9 mouse cellular contexts compared by ENCODE assay signal in genomic region chr9:69457143-69457542, GRCm38 (mm10). TPM values are rescaled to one million over a fixed set of nuclear protein-coding genes. Genes with fewer than 3 reads are reported as not detected.
DNase-seq lines count a peak whose midpoint lies in the region; ATAC-seq and TF ChIP-seq lines count a peak whose summit lies in the region.
"Had no signal": no experiment of that assay in that cellular context is flagged by ENCODE, and none has a peak within 500 bp of the region (broad histone marks: within the 10 kb centered on the region; RNA-seq: fewer than 3 reads in every experiment).

No protein-coding gene starts in this region.

- TF ChIP-seq CTCF in embryonic fibroblast, embryonic 13.5 days (IDR thresholded peaks at IDR 0.05; ENCODE audit: borderline replicate concordance, insufficient read depth, low read length): no peak

- no peaks in the 10 kb centered on the region for H3K9me3 ChIP-seq in heart, embryonic 12.5 days (replicated peaks)
- no peaks in the 10 kb centered on the region for H3K9me3 ChIP-seq in lung, embryonic 15.5 days
- no peaks in the 10 kb centered on the region for H3K9me3 ChIP-seq in stomach, embryonic 14.5 days (ENCODE audit: control insufficient read depth, low read depth, low read length)
- H3K9me3 ChIP-seq in forebrain, embryonic 10.5 days: no peaks in the 10 kb centered on the region

- H3K4me1 ChIP-seq in heart, embryonic 12.5 days (replicated peaks): peaks cover 60% of the 10 kb centered on the region
- H3K4me1 ChIP-seq in lung, embryonic 15.5 days: peaks cover 67% of the 10 kb centered on the region
- peaks cover 26% of the 10 kb centered on the region for H3K4me1 ChIP-seq in embryonic fibroblast, embryonic 13.5 days (ENCODE audit: control insufficient read depth, insufficient read depth, low read length)
- H3K4me1 ChIP-seq in stomach, embryonic 14.5 days (ENCODE audit: control insufficient read depth, insufficient read depth, low read length): peaks cover 56% of the 10 kb centered on the region
- H3K4me1 ChIP-seq in forebrain, embryonic 10.5 days: peaks cover 44% of the 10 kb centered on the region

- H3K4me2 ChIP-seq in heart, embryonic 12.5 days: peak overlapping the region; percentile 75
- H3K4me2 ChIP-seq in lung, embryonic 15.5 days: peak overlapping the region; percentile 62
- peak overlapping the region; percentile 28 for H3K4me2 ChIP-seq in stomach, embryonic 14.5 days (replicated peaks; ENCODE audit: low read depth, low read length)

- no peak for ATAC-seq in heart, embryonic 12.5 days (ENCODE audit: insufficient number of reproducible peaks, low FRiP score)
- no peak for ATAC-seq in lung, embryonic 15.5 days (ENCODE audit: borderline replicate concordance, extremely low read depth, low FRiP score, low TSS enrichment)
- no peak for ATAC-seq in stomach, embryonic 14.5 days (ENCODE audit: insufficient number of reproducible peaks, insufficient read depth, low FRiP score, low read depth)

- H3K27ac ChIP-seq in heart, embryonic 12.5 days (ENCODE audit: poor library complexity, severe bottlenecking): peak overlapping the region; percentile 83
- H3K27ac ChIP-seq in lung, embryonic 15.5 days: peak overlapping the region; percentile 98
- peak overlapping the region; percentile 93 for H3K27ac ChIP-seq in embryonic fibroblast, embryonic 13.5 days (ENCODE audit: insufficient read depth, low read length)
- H3K27ac ChIP-seq in stomach, embryonic 14.5 days (ENCODE audit: low read length): peak overlapping the region; percentile 89
- no peak overlapping the region for H3K27ac ChIP-seq in forebrain, embryonic 10.5 days

- no peak overlapping the region for H3K9ac ChIP-seq in heart, embryonic 12.5 days
- H3K9ac ChIP-seq in lung, embryonic 15.5 days: no peak overlapping the region
- H3K9ac ChIP-seq in stomach, embryonic 14.5 days (replicated peaks; ENCODE audit: low read depth, low read length): no peak overlapping the region

- peaks cover 21% of the 10 kb centered on the region for H3K36me3 ChIP-seq in heart, embryonic 12.5 days
- H3K36me3 ChIP-seq in lung, embryonic 15.5 days: peaks cover 5% of the 10 kb centered on the region; the same call in 1 of the 2 replicates
- H3K36me3 ChIP-seq in stomach, embryonic 14.5 days (ENCODE audit: control insufficient read depth, insufficient read depth, low read length): peaks cover 3% of the 10 kb centered on the region; the same call in 1 of the 2 replicates
- no peaks in the 10 kb centered on the region for H3K36me3 ChIP-seq in forebrain, embryonic 10.5 days (replicated peaks)

- DNase-seq in heart, adult 18-20 months: no peak
- DNase-seq in lung, postnatal 25 days (ENCODE audit: low spot score): no peak
- DNase-seq in urinary bladder, postnatal 10 days (ENCODE audit: low spot score): no peak
- DNase-seq in forebrain, embryonic 10.5 days (ENCODE audit: extremely low spot score, low spot score): no peak
- DNase-seq: retina, postnatal 1 day had no signal

- WGBS in heart, embryonic 12.5 days: 85% methylated on average over 3 of the region's 3 CpGs
- 81% methylated on average over 3 of the region's 3 CpGs for WGBS in lung, embryonic 15.5 days
- 92% methylated on average over 3 of the region's 3 CpGs for WGBS in stomach, embryonic 14.5 days
- 91% methylated on average over 3 of the region's 3 CpGs for WGBS in forebrain, embryonic 10.5 days

- no peaks in the 10 kb centered on the region for H3K27me3 ChIP-seq in heart, embryonic 12.5 days (replicated peaks)
- H3K27me3 ChIP-seq in lung, embryonic 15.5 days: no peaks in the 10 kb centered on the region
- no peaks in the 10 kb centered on the region for H3K27me3 ChIP-seq in stomach, embryonic 14.5 days (ENCODE audit: control insufficient read depth, insufficient read depth, low read length)
- peaks cover 49% of the 10 kb centered on the region for H3K27me3 ChIP-seq in forebrain, embryonic 10.5 days (ENCODE audit: poor library complexity, severe bottlenecking)

- no peak overlapping the region for H3K4me3 ChIP-seq in heart, embryonic 12.5 days
- H3K4me3 ChIP-seq in lung, embryonic 15.5 days: no peak overlapping the region
- H3K4me3 ChIP-seq in embryonic fibroblast, embryonic 13.5 days (ENCODE audit: insufficient read depth, low read length): 0 out of 2 replicates have a peak overlapping the region, but pooled peaks have one; percentile 1
- H3K4me3 ChIP-seq in stomach, embryonic 14.5 days (ENCODE audit: low read depth, low read length): no peak overlapping the region; the same call in 1 of the 2 replicates
- H3K4me3 ChIP-seq in forebrain, embryonic 10.5 days: no peak overlapping the region

- no peak for TF ChIP-seq POLR2A in embryonic fibroblast, embryonic 13.5 days (IDR thresholded peaks at IDR 0.05; ENCODE audit: low read depth, low read length)

RNA-seq across cellular contexts. Expression of gene Anxa2, which starts 3.7 kb away (rescaled TPM):
- 378 and 387 TPM in 2 replicates for polyA plus RNA-seq in heart, embryonic 12.5 days (2016; fragmentation: Nextera tagmentation; extraction: Ambion mirVana)
- 10 to 100 TPM; 74.1 to 74.4 TPM for total RNA-seq in heart, adult 18-20 months (2021)
- 776 and 858 TPM in 2 replicates for polyA plus RNA-seq in lung, embryonic 15.5 days (2015; fragmentation: Nextera tagmentation; extraction: Ambion mirVana)
- 1,213 and 1,412 TPM in 2 replicates for polyA plus RNA-seq in embryonic fibroblast, embryonic 13.5 days (2011; ENCODE audit: insufficient read length, low read depth, missing spikeins)
- polyA plus RNA-seq in stomach, embryonic 14.5 days (2014; fragmentation: Nextera tagmentation; extraction: Ambion mirVana): 902 and 935 TPM in 2 replicates
- polyA plus RNA-seq in forebrain, embryonic 10.5 days (2016; fragmentation: Nextera tagmentation; extraction: Ambion mirVana): 91.9 and 100 TPM in 2 replicates

RNA-seq across cellular contexts. Expression of gene Ice2, which starts 59.4 kb away (rescaled TPM):
- 14.0 and 17.4 TPM in 2 replicates for polyA plus RNA-seq in heart, embryonic 12.5 days (2016; fragmentation: Nextera tagmentation; extraction: Ambion mirVana)
- 1 to 10 TPM; 6.4 to 8.9 TPM for total RNA-seq in heart, adult 18-20 months (2021)
- 20.4 and 20.6 TPM in 2 replicates for polyA plus RNA-seq in lung, embryonic 15.5 days (2015; fragmentation: Nextera tagmentation; extraction: Ambion mirVana)
- 14.1 and 19.9 TPM in 2 replicates for polyA plus RNA-seq in embryonic fibroblast, embryonic 13.5 days (2011; ENCODE audit: insufficient read length, low read depth, missing spikeins)
- polyA plus RNA-seq in stomach, embryonic 14.5 days (2014; fragmentation: Nextera tagmentation; extraction: Ambion mirVana): 20.3 and 24.0 TPM in 2 replicates
- polyA plus RNA-seq in forebrain, embryonic 10.5 days (2016; fragmentation: Nextera tagmentation; extraction: Ambion mirVana): 21.1 and 22.0 TPM in 2 replicates
